Mouse (Mus musculus) lung, postnatal 25 days (tissue): ENCODE results near the gene Cdc45.
A peak's percentile ranks its signal among the peaks of the same experiment; 100 is the strongest.
"Not testable (repeated sequence)": the region's sequence is repeated elsewhere in the genome, so short reads cannot be mapped to it uniquely, and the experiment has no call there.

Experiments used
- DNase-seq: peaks from one replicate; pipeline ENCODE4 v3.0.0; 2022; ENCODE audit warnings: low spot score

Cdc45 gene

GRCm38 (mm10) chr16:18811468-18812384 is at the start of gene Cdc45, which contains the start of gene Ufd1:
Gene Cdc45, minus strand, starts transcription at chr16:18811987.
Gene Ufd1, plus strand, starts transcription at chr16:18811779.
- DNase-seq = peak; percentile 97

GRCm38 (mm10) chr16:18860186-18860585 is 48.4 kb upstream of the Cdc45 start:
- DNase-seq = no peak

- peak; percentile 73 for DNase-seq
Observed at GRCm38 (mm10) chr16:18858551-18858950, 46.8 kb upstream of the Cdc45 start.

GRCm38 (mm10) chr16:18849521-18850190 is 37.9 kb upstream of the Cdc45 start:
- DNase-seq = not testable (repeated sequence)

- no peak for DNase-seq
Observed at GRCm38 (mm10) chr16:18846301-18846820, 34.6 kb upstream of the Cdc45 start.

GRCm38 (mm10) chr16:18838346-18838745 is 26.6 kb upstream of the Cdc45 start:
- no peak for DNase-seq

GRCm38 (mm10) chr16:18836468-18837208 is 24.9 kb upstream of the Cdc45 start, which contains the start of the genes 2510002D24Rik and Gm28539:
Gene 2510002D24Rik, plus strand, starts transcription at chr16:18836578.
Gene Gm28539, plus strand, starts transcription at chr16:18836584.
- DNase-seq = peak; percentile 98

GRCm38 (mm10) chr16:18836073-18836467 is 24.3 kb upstream of the Cdc45 start:
- no peak for DNase-seq

- DNase-seq = no peak
Observed at GRCm38 (mm10) chr16:18833486-18833885, 21.7 kb upstream of the Cdc45 start.

GRCm38 (mm10) chr16:18829102-18829501 is 17.3 kb upstream of the Cdc45 start:
- DNase-seq = no peak

- DNase-seq = no peak
Observed at GRCm38 (mm10) chr16:18828630-18829029, 16.8 kb upstream of the Cdc45 start.

- DNase-seq = no peak
Observed at GRCm38 (mm10) chr16:18822925-18823324, 11.1 kb upstream of the Cdc45 start.

GRCm38 (mm10) chr16:18822356-18822755 is 10.6 kb upstream of the Cdc45 start:
- DNase-seq = no peak

GRCm38 (mm10) chr16:18812385-18812910 is 661 bp upstream of the Cdc45 start:
- DNase-seq = no peak

GRCm38 (mm10) chr16:18811032-18811431 is 755 bp downstream of the Cdc45 start:
- DNase-seq = no peak

- peak; percentile 10 for DNase-seq
Observed at GRCm38 (mm10) chr16:18809001-18809400, 2.8 kb downstream of the Cdc45 start.

GRCm38 (mm10) chr16:18805746-18806145 is 6.0 kb downstream of the Cdc45 start:
- DNase-seq = no peak

GRCm38 (mm10) chr16:18798841-18799240 is 12.9 kb downstream of the Cdc45 start:
- peak; percentile 42 for DNase-seq

GRCm38 (mm10) chr16:18798151-18798550 is 13.6 kb downstream of the Cdc45 start:
- DNase-seq = no peak

GRCm38 (mm10) chr16:18796645-18797044 is 15.1 kb downstream of the Cdc45 start:
- DNase-seq = no peak

GRCm38 (mm10) chr16:18795223-18795899 is 16.4 kb downstream of the Cdc45 start:
- no peak for DNase-seq
